Mouse (Mus musculus) midbrain, embryonic 15.5 days (tissue): ENCODE measurements around the gene Pgam2. TPM values are rescaled to one million over a fixed set of nuclear protein-coding genes. Genes with fewer than 3 reads are reported as not detected.
A peak's percentile ranks its signal among the peaks of the same experiment; 100 is the strongest.
"Not testable (repeated sequence)": the region's sequence is repeated elsewhere in the genome, so short reads cannot be mapped to it uniquely, and the experiment has no call there.

Experiments used
- ATAC-seq: fragments of 200-750 bp; cut with Nextera tagmentation; replicated peaks from 2 replicates; pipeline ENCODE4 v1.8.0; 2017; ENCODE audit warnings: moderate TSS enrichment
- H3K27ac ChIP-seq: fragments of 300-500 bp; sonication (generic); 2 replicates; pipeline ENCODE4 v1.5.1; 2015; ENCODE audit warnings: mild to moderate bottlenecking, inconsistent platforms
- H3K27me3 ChIP-seq: fragments of 300-500 bp; sonication (generic); replicated peaks from 2 replicates; pipeline ENCODE4 v1.6.1; 2015; ENCODE audit warnings: inconsistent platforms
- H3K36me3 ChIP-seq: fragments of 300-500 bp; sonication (generic); replicated peaks from 2 replicates; pipeline ENCODE4 v1.6.1; 2015; ENCODE audit warnings: inconsistent platforms
- H3K4me1 ChIP-seq: fragments of 300-500 bp; sonication (generic); 2 replicates; pipeline ENCODE4 v1.6.1; 2015; ENCODE audit warnings: inconsistent platforms
- H3K4me2 ChIP-seq: fragments of 300-500 bp; sonication (generic); 2 replicates; pipeline ENCODE4 v1.6.1; 2015; ENCODE audit warnings: inconsistent platforms, mild to moderate bottlenecking, moderate library complexity
- H3K4me3 ChIP-seq: fragments of 300-500 bp; sonication (generic); 2 replicates; pipeline ENCODE4 v1.5.1; 2015; ENCODE audit warnings: mild to moderate bottlenecking, inconsistent platforms
- H3K9ac ChIP-seq: fragments of 300-500 bp; sonication (generic); 2 replicates; pipeline ENCODE4 v1.6.1; 2015; ENCODE audit warnings: mild to moderate bottlenecking, inconsistent platforms
- H3K9me3 ChIP-seq: fragments of 300-500 bp; sonication (generic); 2 replicates; pipeline ENCODE4 v1.6.1; 2016; ENCODE audit warnings: inconsistent platforms
- WGBS: fragments of 180-500 bp; shearing (Covaris S2); methylation state at CpG from one replicate; pipeline ENCODE4 v1.1.7; 2015; ENCODE audit warnings: mixed read lengths; 5-methylcytosine and 5-hydroxymethylcytosine counted together
- polyA plus RNA-seq: library from polyadenylated mRNA; unstranded; fragments of >200 nt; fragmentation: Nextera tagmentation; extraction: Ambion mirVana; gene quantifications from 2 replicates; pipeline ENCODE4 v1.2.1, GENCODE M21; 2015

Gene Pgam2
- polyA plus RNA-seq, 1 experiment from 2014 or later: 2.4 TPM

GRCm38 (mm10) chr11:5836126-5836525, 32.6 kb upstream of the Pgam2 start:
- H3K4me2 ChIP-seq: no peak overlapping the region
- no peaks in the 10 kb centered on the region for H3K9me3 ChIP-seq
- no peak overlapping the region for H3K4me3 ChIP-seq
- H3K36me3 ChIP-seq: no peaks in the 10 kb centered on the region
- ATAC-seq: 0 out of 2 replicates have a peak, but pooled peaks have one; percentile 5
- peaks cover 17% of the 10 kb centered on the region; the same call in 1 of the 2 replicates for H3K4me1 ChIP-seq
- 47% methylated on average over 1 of the region's 1 CpGs for WGBS
- no peak overlapping the region for H3K27ac ChIP-seq
- H3K9ac ChIP-seq: no peak overlapping the region
- H3K27me3 ChIP-seq: no peaks in the 10 kb centered on the region

GRCm38 (mm10) chr11:5835057-5835456, 31.5 kb upstream of the Pgam2 start:
- WGBS: 94% methylated on average over 7 of the region's 7 CpGs
- ATAC-seq: no peak
- Histone ChIP-seq H3K27me3 (no peaks in the 10 kb centered on the region), H3K4me3 (no peak overlapping the region), H3K9me3 (no peaks in the 10 kb centered on the region), H3K27ac (no peak overlapping the region), H3K4me2 (no peak overlapping the region), H3K9ac (no peak overlapping the region), H3K36me3 (no peaks in the 10 kb centered on the region), H3K4me1 (peaks cover 17% of the 10 kb centered on the region; the same call in 1 of the 2 replicates)

- no peak for ATAC-seq
- 91% methylated on average over 9 of the region's 9 CpGs for WGBS
Measured at GRCm38 (mm10) chr11:5834506-5834905, 31.0 kb upstream of the Pgam2 start.

GRCm38 (mm10) chr11:5829327-5829726, 25.8 kb upstream of the Pgam2 start:
- no peak overlapping the region for H3K9ac ChIP-seq

More at GRCm38 (mm10) chr11:5834506-5834905, 31.0 kb upstream of the Pgam2 start:
- H3K9ac ChIP-seq: no peak overlapping the region
- no peak overlapping the region for H3K4me3 ChIP-seq
- H3K36me3 ChIP-seq: 0 out of 2 replicates have a peak, but pooled peaks cover 3% of the 10 kb centered on the region
- peaks cover 17% of the 10 kb centered on the region; the same call in 1 of the 2 replicates for H3K4me1 ChIP-seq
- no peak overlapping the region for H3K4me2 ChIP-seq
- H3K27me3 ChIP-seq: no peaks in the 10 kb centered on the region
- H3K27ac ChIP-seq: no peak overlapping the region
- no peaks in the 10 kb centered on the region for H3K9me3 ChIP-seq

GRCm38 (mm10) chr11:5828509-5829191, 25.1 kb upstream of the Pgam2 start:
- H3K4me2 ChIP-seq: no peak overlapping the region
- 89% methylated on average over 11 of the region's 11 CpGs for WGBS

More at GRCm38 (mm10) chr11:5829327-5829726, 25.8 kb upstream of the Pgam2 start:
- Histone ChIP-seq H3K4me3 (no peak overlapping the region), H3K36me3 (0 out of 2 replicates have a peak, but pooled peaks cover 7% of the 10 kb centered on the region), H3K27me3 (no peaks in the 10 kb centered on the region), H3K27ac (no peak overlapping the region), H3K9me3 (no peaks in the 10 kb centered on the region), H3K4me1 (no peaks in the 10 kb centered on the region), H3K4me2 (no peak overlapping the region)
- ATAC-seq: no peak
- 94% methylated on average over 12 of the region's 12 CpGs for WGBS

GRCm38 (mm10) chr11:5827931-5828330, 24.4 kb upstream of the Pgam2 start:
- H3K9me3 ChIP-seq: no peaks in the 10 kb centered on the region
- H3K9ac ChIP-seq: no peak overlapping the region
- no peak overlapping the region for H3K27ac ChIP-seq
- no peak overlapping the region for H3K4me3 ChIP-seq
- no peak for ATAC-seq
- H3K4me1 ChIP-seq: no peaks in the 10 kb centered on the region
- no peaks in the 10 kb centered on the region for H3K27me3 ChIP-seq
- H3K4me2 ChIP-seq: no peak overlapping the region
- WGBS: 94% methylated on average over 5 of the region's 5 CpGs
- 0 out of 2 replicates have a peak, but pooled peaks cover 7% of the 10 kb centered on the region for H3K36me3 ChIP-seq

More at GRCm38 (mm10) chr11:5828509-5829191, 25.1 kb upstream of the Pgam2 start:
- ATAC-seq: no peak
- no peak overlapping the region for H3K9ac ChIP-seq
- no peak overlapping the region for H3K4me3 ChIP-seq
- no peaks in the 10 kb centered on the region for H3K27me3 ChIP-seq
- 0 out of 2 replicates have a peak, but pooled peaks cover 7% of the 10 kb centered on the region for H3K36me3 ChIP-seq
- no peak overlapping the region for H3K27ac ChIP-seq
- no peaks in the 10 kb centered on the region for H3K4me1 ChIP-seq
- no peaks in the 10 kb centered on the region for H3K9me3 ChIP-seq

- ATAC-seq: no peak
- Histone ChIP-seq H3K9me3 (no peaks in the 10 kb centered on the region), H3K36me3 (0 out of 2 replicates have a peak, but pooled peaks cover 7% of the 10 kb centered on the region)
Measured at GRCm38 (mm10) chr11:5825432-5825831, 21.9 kb upstream of the Pgam2 start.

GRCm38 (mm10) chr11:5819223-5819622, 15.7 kb upstream of the Pgam2 start:
- no peak for ATAC-seq
- WGBS: 79% methylated on average over 2 of the region's 2 CpGs
- H3K9me3 ChIP-seq: no peaks in the 10 kb centered on the region
- no peaks in the 10 kb centered on the region for H3K27me3 ChIP-seq
- no peak overlapping the region for H3K4me2 ChIP-seq
- no peak overlapping the region for H3K9ac ChIP-seq
- H3K27ac ChIP-seq: no peak overlapping the region
- H3K36me3 ChIP-seq: no peaks in the 10 kb centered on the region
- H3K4me1 ChIP-seq: no peaks in the 10 kb centered on the region
- H3K4me3 ChIP-seq: no peak overlapping the region

More at GRCm38 (mm10) chr11:5825432-5825831, 21.9 kb upstream of the Pgam2 start:
- no peak overlapping the region for H3K9ac ChIP-seq
- no peak overlapping the region for H3K27ac ChIP-seq
- no peaks in the 10 kb centered on the region for H3K4me1 ChIP-seq
- no peaks in the 10 kb centered on the region for H3K27me3 ChIP-seq
- no peak overlapping the region for H3K4me3 ChIP-seq
- no peak overlapping the region for H3K4me2 ChIP-seq

GRCm38 (mm10) chr11:5813381-5813780, 9.8 kb upstream of the Pgam2 start:
- WGBS: 79% methylated on average over 10 of the region's 10 CpGs

GRCm38 (mm10) chr11:5809487-5809886, 6.0 kb upstream of the Pgam2 start:
- 97% methylated on average over 4 of the region's 4 CpGs for WGBS
- ATAC-seq, H3K36me3 ChIP-seq, H3K4me1 ChIP-seq, H3K27me3 ChIP-seq, H3K27ac ChIP-seq, H3K4me3 ChIP-seq, H3K4me2 ChIP-seq, H3K9ac ChIP-seq, H3K9me3 ChIP-seq: not testable (repeated sequence)

More at GRCm38 (mm10) chr11:5813381-5813780, 9.8 kb upstream of the Pgam2 start:
- no peak overlapping the region for H3K4me2 ChIP-seq
- no peak overlapping the region for H3K4me3 ChIP-seq
- ATAC-seq: no peak
- no peaks in the 10 kb centered on the region for H3K36me3 ChIP-seq
- no peak overlapping the region for H3K27ac ChIP-seq
- no peaks in the 10 kb centered on the region for H3K4me1 ChIP-seq
- H3K27me3 ChIP-seq: no peaks in the 10 kb centered on the region
- H3K9ac ChIP-seq: no peak overlapping the region
- H3K9me3 ChIP-seq: no peaks in the 10 kb centered on the region

GRCm38 (mm10) chr11:5807956-5808355, 4.4 kb upstream of the Pgam2 start:
- WGBS: 82% methylated on average over 9 of the region's 9 CpGs
- ATAC-seq: no peak

GRCm38 (mm10) chr11:5805711-5806110, 2.2 kb upstream of the Pgam2 start:
- Histone ChIP-seq H3K9me3 (no peaks in the 10 kb centered on the region), H3K27ac (no peak overlapping the region), H3K36me3 (0 out of 2 replicates have a peak, but pooled peaks cover 7% of the 10 kb centered on the region), H3K4me1 (no peaks in the 10 kb centered on the region; the same call in 1 of the 2 replicates), H3K4me3 (no peak overlapping the region), H3K9ac (no peak overlapping the region), H3K27me3 (no peaks in the 10 kb centered on the region), H3K4me2 (no peak overlapping the region)
- no peak for ATAC-seq
- 81% methylated on average over 3 of the region's 3 CpGs for WGBS

More at GRCm38 (mm10) chr11:5807956-5808355, 4.4 kb upstream of the Pgam2 start:
- Histone ChIP-seq H3K9ac (no peak overlapping the region), H3K4me3 (no peak overlapping the region), H3K27ac (no peak overlapping the region), H3K4me1 (no peaks in the 10 kb centered on the region; the same call in 1 of the 2 replicates), H3K9me3 (no peaks in the 10 kb centered on the region), H3K4me2 (no peak overlapping the region), H3K36me3 (no peaks in the 10 kb centered on the region), H3K27me3 (no peaks in the 10 kb centered on the region)
